Mouse (Mus musculus) heart, postnatal 14 days (tissue): ENCODE measurements around the gene Tlr9. TPM values are rescaled to one million over a fixed set of nuclear protein-coding genes. Genes with fewer than 3 reads are reported as not detected.
A peak's percentile ranks its signal among the peaks of the same experiment; 100 is the strongest.

Experiments used
- DNase-seq, 2 experiments: peaks; one replicate each; pipeline ENCODE4 v3.0.0; 2021 to 2022
- intact Hi-C: fragments of 180-260 bp; cut with DNase I; formaldehyde crosslinking; loops from one replicate; pipeline ENCODE4 v1.15.1; 2025
- total RNA-seq, 2 experiments: library from RNA; stranded (reverse); gene quantifications; 2 replicates each; pipeline ENCODE4 v1.2.3; 2021

Tlr9 gene
- total RNA-seq, 2 experiments from 2014 or later, result 0.55 to 0.88 TPM

GRCm38 (mm10) chr9:106230051-106230733, 7.8 kb downstream of the Tlr9 start:
- intact Hi-C loops, result no loop called here
- no peak for DNase-seq

- intact Hi-C loops, result no loop called here
- DNase-seq, result no peak
Measured at GRCm38 (mm10) chr9:106230734-106231106, 8.3 kb downstream of the Tlr9 start.

- intact Hi-C loops, result no loop called here
- DNase-seq, result no peak
Measured at GRCm38 (mm10) chr9:106231220-106231619, 8.8 kb downstream of the Tlr9 start.

GRCm38 (mm10) chr9:106231816-106232215, 9.4 kb downstream of the Tlr9 start:
- DNase-seq, result no peak
- intact Hi-C loops, result no loop called here

- intact Hi-C loops, result no loop called here
Measured at GRCm38 (mm10) chr9:106232956-106233355, 10.6 kb downstream of the Tlr9 start.

GRCm38 (mm10) chr9:106233953-106234352, 11.6 kb downstream of the Tlr9 start:
- no peak for DNase-seq
- intact Hi-C loops, result no loop called here

More at GRCm38 (mm10) chr9:106232956-106233355, 10.6 kb downstream of the Tlr9 start:
- no peak for DNase-seq

GRCm38 (mm10) chr9:106235194-106235830, 12.9 kb downstream of the Tlr9 start:
- intact Hi-C loops, result no loop called here

GRCm38 (mm10) chr9:106236156-106236817, 13.9 kb downstream of the Tlr9 start:
- no peak for DNase-seq
- intact Hi-C loops, result no loop called here

More at GRCm38 (mm10) chr9:106235194-106235830, 12.9 kb downstream of the Tlr9 start:
- peak; percentile 58 to 60 for DNase-seq

- no peak for DNase-seq
- intact Hi-C loops, result no loop called here
Measured at GRCm38 (mm10) chr9:106236818-106237211, 14.4 kb downstream of the Tlr9 start.

- DNase-seq, result no peak
- intact Hi-C loops, result no loop called here
Measured at GRCm38 (mm10) chr9:106237401-106237800, 15.0 kb downstream of the Tlr9 start.

GRCm38 (mm10) chr9:106237878-106238277, 15.5 kb downstream of the Tlr9 start:
- no peak for DNase-seq
- intact Hi-C loops, result no loop called here

- DNase-seq, result no peak
- intact Hi-C loops, result no loop called here
Measured at GRCm38 (mm10) chr9:106241541-106242164, 19.3 kb downstream of the Tlr9 start.

GRCm38 (mm10) chr9:106242813-106243488, 20.6 kb downstream of the Tlr9 start:
- intact Hi-C loops, result no loop called here
- peak; percentile 38 to 54 for DNase-seq

- no peak for DNase-seq
- intact Hi-C loops, result loop anchor here (2.0 kb wide), 1 partner anchor 27 kb away; no protein-coding TSS in a partner anchor
Measured at GRCm38 (mm10) chr9:106249550-106249949, 27.2 kb downstream of the Tlr9 start.

GRCm38 (mm10) chr9:106250245-106250644, 27.8 kb downstream of the Tlr9 start:
- peak; percentile 34 to 40 for DNase-seq
- intact Hi-C loops, result no loop called here

- intact Hi-C loops, result no loop called here
- no peak for DNase-seq
Measured at GRCm38 (mm10) chr9:106251066-106251465, 28.7 kb downstream of the Tlr9 start.

GRCm38 (mm10) chr9:106254001-106254400, 31.6 kb downstream of the Tlr9 start:
- DNase-seq, result no peak
- intact Hi-C loops, result no loop called here

GRCm38 (mm10) chr9:106258412-106258811, 36.0 kb downstream of the Tlr9 start:
- intact Hi-C loops, result no loop called here
- no peak for DNase-seq

- intact Hi-C loops, result no loop called here
- DNase-seq, result no peak
Measured at GRCm38 (mm10) chr9:106258990-106259389, 36.6 kb downstream of the Tlr9 start.

GRCm38 (mm10) chr9:106261058-106261457, 38.7 kb downstream of the Tlr9 start:
- DNase-seq, result no peak
- intact Hi-C loops, result no loop called here

- no peak for DNase-seq
- intact Hi-C loops, result no loop called here
Measured at GRCm38 (mm10) chr9:106261491-106261890, 39.1 kb downstream of the Tlr9 start.
